Mouse (Mus musculus): ENCODE results near the gene Rhoa. TPM values are rescaled to one million over a fixed set of nuclear protein-coding genes. Genes with fewer than 3 reads are reported as not detected.

Rhoa gene
- polyA plus RNA-seq, 2 experiments from 2014 or later: 319 to 423 TPM

- ATAC-seq: no peak
Observed at GRCm38 (mm10) chr9:108341139-108341475, 35.2 kb downstream of the Rhoa start.

GRCm38 (mm10) chr9:108341801-108342200 is 35.9 kb downstream of the Rhoa start:
- no peak for ATAC-seq

GRCm38 (mm10) chr9:108342301-108342831 is 36.4 kb downstream of the Rhoa start:
- ATAC-seq: no peak

- no peak for ATAC-seq
Observed at GRCm38 (mm10) chr9:108343331-108343730, 37.4 kb downstream of the Rhoa start.

GRCm38 (mm10) chr9:108343835-108344234 is 37.9 kb downstream of the Rhoa start:
- ATAC-seq: no peak

- ATAC-seq: no peak
Observed at GRCm38 (mm10) chr9:108344471-108344870, 38.5 kb downstream of the Rhoa start.

GRCm38 (mm10) chr9:108347024-108347423 is 41.1 kb downstream of the Rhoa start:
- ATAC-seq: no peak

- ATAC-seq: peak; percentile 92
Observed at GRCm38 (mm10) chr9:108347540-108348289, 41.8 kb downstream of the Rhoa start, which contains the start of gene Usp4. Gene Usp4, plus strand, starts transcription at chr9:108347853.

- no peak for ATAC-seq
Observed at GRCm38 (mm10) chr9:108348290-108348680, 42.4 kb downstream of the Rhoa start.

GRCm38 (mm10) chr9:108349727-108350126 is 43.8 kb downstream of the Rhoa start:
- no peak for ATAC-seq

GRCm38 (mm10) chr9:108378234-108378633 is 72.3 kb downstream of the Rhoa start:
- ATAC-seq: no peak

- no peak for ATAC-seq
Observed at GRCm38 (mm10) chr9:108378736-108379135, 72.8 kb downstream of the Rhoa start.

GRCm38 (mm10) chr9:108379294-108379693 is 73.4 kb downstream of the Rhoa start:
- no peak for ATAC-seq

GRCm38 (mm10) chr9:108381382-108381781 is 75.5 kb downstream of the Rhoa start:
- ATAC-seq: no peak

- no peak for ATAC-seq
Observed at GRCm38 (mm10) chr9:108385006-108385405, 79.1 kb downstream of the Rhoa start.

- ATAC-seq: no peak
Observed at GRCm38 (mm10) chr9:108386816-108387215, 80.9 kb downstream of the Rhoa start.

Other genes starting within 250 kb of the Rhoa start
- 1 to 10 TPM; 1.4 to 1.5 TPM for gene Mst1, start 225.7 kb upstream of the Rhoa start, polyA plus RNA-seq (2017; shearing (Covaris generic))
- 10 to 100 TPM; 68.1 to 87.9 TPM for gene Rnf123, start 222.8 kb upstream of the Rhoa start, polyA plus RNA-seq (2017; shearing (Covaris generic))
- gene Apeh, start 211.5 kb upstream of the Rhoa start, polyA plus RNA-seq (2017; shearing (Covaris generic)): 10 to 100 TPM; 52.2 to 70.5 TPM
- under 1 TPM; 0.10 to 0.23 TPM for gene Bsn, start 115.7 kb upstream of the Rhoa start, polyA plus RNA-seq (2017; shearing (Covaris generic))
- 1 to 10 TPM; 2.6 to 5.6 TPM for gene Dag1, start 42.2 kb upstream of the Rhoa start, polyA plus RNA-seq (2017; shearing (Covaris generic))
- gene Nicn1, start 15.7 kb upstream of the Rhoa start, polyA plus RNA-seq (2017; shearing (Covaris generic)): 1 to 10 TPM; 2.6 to 6.1 TPM
- 1 to 10 TPM; 1.4 to 2.0 TPM for gene Amt, start 9.3 kb upstream of the Rhoa start, polyA plus RNA-seq (2017; shearing (Covaris generic))
- gene Tcta, start within 50 bp of the Rhoa start, polyA plus RNA-seq (2017; shearing (Covaris generic)): 10 to 100 TPM; 14.8 to 22.7 TPM
- 100 to 1,000 TPM; 464 to 565 TPM for gene Gpx1, start 32.8 kb downstream of the Rhoa start, polyA plus RNA-seq (2017; shearing (Covaris generic))
- 100 to 1,000 TPM; 102 to 155 TPM for gene Usp4, start 41.7 kb downstream of the Rhoa start, polyA plus RNA-seq (2017; shearing (Covaris generic))
- 1 to 10 TPM in 1 of 2 experiments, not detected in 1; 1.6 TPM for gene 1700102P08Rik, start 86.7 kb downstream of the Rhoa start, polyA plus RNA-seq (2017; shearing (Covaris generic))
- under 1 TPM in 1 of 2 experiments, not detected in 1; 0.11 TPM for gene Ccdc36, start 122.4 kb downstream of the Rhoa start, polyA plus RNA-seq (2017; shearing (Covaris generic))
- not detected for gene BC048562, start 130.4 kb downstream of the Rhoa start, polyA plus RNA-seq (2017; shearing (Covaris generic))
- 10 to 100 TPM; 29.9 to 39.2 TPM for gene Ccdc71, start 154.4 kb downstream of the Rhoa start, polyA plus RNA-seq (2017; shearing (Covaris generic))
- 1 to 10 TPM; 1.6 to 2.2 TPM for gene Klhdc8b, start 155.5 kb downstream of the Rhoa start, polyA plus RNA-seq (2017; shearing (Covaris generic))
- gene Lamb2, start 173.6 kb downstream of the Rhoa start, polyA plus RNA-seq (2017; shearing (Covaris generic)): under 1 TPM; 0.10 to 0.13 TPM
- 10 to 100 TPM; 15.1 to 16.6 TPM for gene Usp19, start 184.5 kb downstream of the Rhoa start, polyA plus RNA-seq (2017; shearing (Covaris generic))
- gene Qars, start 201.6 kb downstream of the Rhoa start, polyA plus RNA-seq (2017; shearing (Covaris generic)): 100 to 1,000 TPM; 132 to 223 TPM
- 10 to 100 TPM; 77.2 to 91.3 TPM for gene Qrich1, start 210.7 kb downstream of the Rhoa start, polyA plus RNA-seq (2017; shearing (Covaris generic))